Mouse (Mus musculus): Measurements from ENCODE around the gene Pdgfb. TPM values are rescaled to one million over a fixed set of nuclear protein-coding genes. Genes with fewer than 3 reads are reported as not detected.

The Pdgfb gene
- 10 to 100 TPM in 12 of 26 experiments, 1 to 10 TPM in 14; 2.3 to 61.6 (median 9.1) TPM for total RNA-seq (2018; cell fraction: chromatin; rRNA removed)
- total RNA-seq (2018; cell fraction: cytosol; rRNA removed) = 10 to 100 TPM in 12 of 26 experiments, 1 to 10 TPM in 14; 2.9 to 35.1 (median 6.4) TPM
- total RNA-seq (2018; cell fraction: nucleus; rRNA removed) = 10 to 100 TPM in 15 of 26 experiments, 1 to 10 TPM in 11; 5.4 to 78.2 (median 13.6) TPM
- polyA plus RNA-seq (2018) = 10.0 to 24.1 TPM (median 11.9 TPM) in 3 replicates

- Histone ChIP-seq H3K27ac (no peak within 1 kb of the TSS), H3K4me3 (ENCODE audit: inconsistent target) (peak within 1 kb of the TSS; percentile 44; the same call in 1 of the 2 replicates), H3K79me2 (ENCODE audit: inconsistent target) (peaks cover 33% of the 10 kb centered on the region), H3K36me3 (ENCODE audit: inconsistent target) (no peaks in the 10 kb centered on the region)
- WGBS (ENCODE audit: missing documents) = 2% methylated on average over 56 of the region's 60 CpGs
Observed at GRCm38 (mm10) chr15:80014321-80015210, at the start of gene Pdgfb. TSS of gene Pdgfb (minus strand) at chr15:80014977.

- no peak overlapping the region for H3K4me3 ChIP-seq (ENCODE audit: inconsistent target)
- no peak overlapping the region for H3K27ac ChIP-seq
- no peaks in the 10 kb centered on the region for H3K79me2 ChIP-seq (ENCODE audit: inconsistent target)
- no peaks in the 10 kb centered on the region for H3K36me3 ChIP-seq (ENCODE audit: inconsistent target)
- 72% methylated on average over 5 of the region's 5 CpGs for WGBS (ENCODE audit: missing documents)
Observed at GRCm38 (mm10) chr15:80062821-80063220, 48.0 kb upstream of the Pdgfb start.

- WGBS (ENCODE audit: missing documents) = 91% methylated on average over 7 of the region's 9 CpGs
- Histone ChIP-seq H3K36me3 (ENCODE audit: inconsistent target) (no peaks in the 10 kb centered on the region), H3K4me3 (ENCODE audit: inconsistent target) (no peak overlapping the region), H3K79me2 (ENCODE audit: inconsistent target) (no peaks in the 10 kb centered on the region), H3K27ac (no peak overlapping the region)
Observed at GRCm38 (mm10) chr15:80062339-80062738, 47.6 kb upstream of the Pdgfb start.

- Histone ChIP-seq H3K36me3 (ENCODE audit: inconsistent target) (no peaks in the 10 kb centered on the region), H3K27ac (no peak overlapping the region), H3K79me2 (ENCODE audit: inconsistent target) (no peaks in the 10 kb centered on the region), H3K4me3 (ENCODE audit: inconsistent target) (no peak overlapping the region)
- WGBS (ENCODE audit: missing documents) = 93% methylated on average over 4 of the region's 4 CpGs
Observed at GRCm38 (mm10) chr15:80061071-80061550, 46.3 kb upstream of the Pdgfb start.

GRCm38 (mm10) chr15:80060356-80061070 is 45.7 kb upstream of the Pdgfb start:
- H3K4me3 ChIP-seq (ENCODE audit: inconsistent target) = no peak overlapping the region
- H3K36me3 ChIP-seq (ENCODE audit: inconsistent target) = no peaks in the 10 kb centered on the region
- 92% methylated on average over 8 of the region's 8 CpGs for WGBS (ENCODE audit: missing documents)
- H3K79me2 ChIP-seq (ENCODE audit: inconsistent target) = no peaks in the 10 kb centered on the region
- no peak overlapping the region for H3K27ac ChIP-seq

GRCm38 (mm10) chr15:80059606-80060005 is 44.8 kb upstream of the Pdgfb start:
- no peaks in the 10 kb centered on the region for H3K36me3 ChIP-seq (ENCODE audit: inconsistent target)
- no peak overlapping the region for H3K4me3 ChIP-seq (ENCODE audit: inconsistent target)
- WGBS (ENCODE audit: missing documents) = 95% methylated on average over 7 of the region's 7 CpGs
- H3K27ac ChIP-seq = no peak overlapping the region
- H3K79me2 ChIP-seq (ENCODE audit: inconsistent target) = no peaks in the 10 kb centered on the region

- no peak overlapping the region for H3K4me3 ChIP-seq (ENCODE audit: inconsistent target)
- no peaks in the 10 kb centered on the region for H3K36me3 ChIP-seq (ENCODE audit: inconsistent target)
- no peaks in the 10 kb centered on the region for H3K79me2 ChIP-seq (ENCODE audit: inconsistent target)
- H3K27ac ChIP-seq = no peak overlapping the region
- WGBS (ENCODE audit: missing documents) = 92% methylated on average over 7 of the region's 7 CpGs
Observed at GRCm38 (mm10) chr15:80058151-80058550, 43.4 kb upstream of the Pdgfb start.

- Histone ChIP-seq H3K4me3 (ENCODE audit: inconsistent target) (no peak overlapping the region), H3K79me2 (ENCODE audit: inconsistent target) (no peaks in the 10 kb centered on the region), H3K27ac (peak overlapping the region; percentile 49), H3K36me3 (ENCODE audit: inconsistent target) (no peaks in the 10 kb centered on the region)
- WGBS (ENCODE audit: missing documents) = 69% methylated on average over 7 of the region's 7 CpGs
Observed at GRCm38 (mm10) chr15:80054034-80054710, 39.4 kb upstream of the Pdgfb start.

GRCm38 (mm10) chr15:80053381-80054033 is 38.7 kb upstream of the Pdgfb start:
- 82% methylated on average over 8 of the region's 8 CpGs for WGBS (ENCODE audit: missing documents)
- Histone ChIP-seq H3K79me2 (ENCODE audit: inconsistent target) (no peaks in the 10 kb centered on the region), H3K27ac (peak overlapping the region; percentile 49), H3K4me3 (ENCODE audit: inconsistent target) (no peak overlapping the region), H3K36me3 (ENCODE audit: inconsistent target) (no peaks in the 10 kb centered on the region)

- Histone ChIP-seq H3K79me2 (ENCODE audit: inconsistent target) (no peaks in the 10 kb centered on the region), H3K27ac (no peak overlapping the region), H3K36me3 (ENCODE audit: inconsistent target) (no peaks in the 10 kb centered on the region), H3K4me3 (ENCODE audit: inconsistent target) (no peak overlapping the region)
- 45% methylated on average over 9 of the region's 9 CpGs for WGBS (ENCODE audit: missing documents)
Observed at GRCm38 (mm10) chr15:80051782-80052181, 37.0 kb upstream of the Pdgfb start.

GRCm38 (mm10) chr15:80051092-80051761 is 36.5 kb upstream of the Pdgfb start:
- 87% methylated on average over 19 of the region's 19 CpGs for WGBS (ENCODE audit: missing documents)
- no peak overlapping the region for H3K4me3 ChIP-seq (ENCODE audit: inconsistent target)

GRCm38 (mm10) chr15:80050093-80050492 is 35.3 kb upstream of the Pdgfb start:
- WGBS (ENCODE audit: missing documents) = 59% methylated on average over 4 of the region's 4 CpGs
- H3K79me2 ChIP-seq (ENCODE audit: inconsistent target) = no peaks in the 10 kb centered on the region
- H3K4me3 ChIP-seq (ENCODE audit: inconsistent target) = no peak overlapping the region
- no peaks in the 10 kb centered on the region for H3K36me3 ChIP-seq (ENCODE audit: inconsistent target)
- H3K27ac ChIP-seq = no peak overlapping the region

More at GRCm38 (mm10) chr15:80051092-80051761, 36.5 kb upstream of the Pdgfb start:
- no peak overlapping the region for H3K27ac ChIP-seq
- no peaks in the 10 kb centered on the region for H3K79me2 ChIP-seq (ENCODE audit: inconsistent target)
- H3K36me3 ChIP-seq (ENCODE audit: inconsistent target) = no peaks in the 10 kb centered on the region

- Histone ChIP-seq H3K4me3 (ENCODE audit: inconsistent target) (no peak overlapping the region), H3K27ac (no peak overlapping the region), H3K79me2 (ENCODE audit: inconsistent target) (no peaks in the 10 kb centered on the region), H3K36me3 (ENCODE audit: inconsistent target) (no peaks in the 10 kb centered on the region)
- WGBS (ENCODE audit: missing documents) = 82% methylated on average over 5 of the region's 5 CpGs
Observed at GRCm38 (mm10) chr15:80047973-80048372, 33.2 kb upstream of the Pdgfb start.
